24 mouse cellular contexts compared by ENCODE assay signal in genomic region chr16:78546529-78546928, GRCm38 (mm10). TPM values are rescaled to one million over a fixed set of nuclear protein-coding genes. Genes with fewer than 3 reads are reported as not detected.
DNase-seq lines count a peak whose midpoint lies in the region; ATAC-seq lines count a peak whose summit lies in the region.
"Had no signal": no experiment of that assay in that cellular context is flagged by ENCODE, and none has a peak within 500 bp of the region (broad histone marks: within the 10 kb centered on the region; RNA-seq: fewer than 3 reads in every experiment).

No protein-coding gene starts in this region.

- no peaks in the 10 kb centered on the region for H3K4me1 ChIP-seq in intestine, embryonic 15.5 days (replicated peaks)
- H3K4me1 ChIP-seq: embryonic facial prominence, embryonic 12.5 days; forebrain, embryonic 15.5 days; liver, embryonic 12.5 days; neural tube, embryonic 12.5 days; stomach, embryonic 15.5 days had no signal

- H3K9ac ChIP-seq in intestine, embryonic 15.5 days = no peak overlapping the region
- H3K9ac ChIP-seq: embryonic facial prominence, embryonic 12.5 days; forebrain, embryonic 15.5 days; hindbrain, embryonic 13.5 days; liver, embryonic 12.5 days; midbrain, embryonic 12.5 days; neural tube, embryonic 12.5 days; stomach, embryonic 15.5 days had no signal

- H3K4me2 ChIP-seq in intestine, embryonic 15.5 days (replicated peaks) = no peak overlapping the region
- H3K4me2 ChIP-seq: embryonic facial prominence, embryonic 12.5 days; forebrain, embryonic 15.5 days; hindbrain, embryonic 13.5 days; liver, embryonic 12.5 days; midbrain, embryonic 12.5 days; neural tube, embryonic 12.5 days; stomach, embryonic 15.5 days had no signal

- peak; percentile 76 for DNase-seq in CD4-positive helper T cell, adult 2 months (ENCODE audit: low read depth, low spot score)
- peak; percentile 65 for DNase-seq in T-cell, adult 2 months (ENCODE audit: low spot score)
- DNase-seq in thymus, postnatal 14 days = peak; percentile 49
- DNase-seq in yolk sac, embryonic 10.5 days (ENCODE audit: low spot score) = no peak
- DNase-seq in lung, postnatal 4 days = no peak
- DNase-seq: adrenal gland, postnatal 36 days; B cell, adult 2 months; cerebellum, adult 11-12 months; gastrocnemius, postnatal 25 days; kidney, postnatal 4 days; lung, adult 2 months had no signal

- ATAC-seq in megakaryocyte, adult 5-6 weeks (ENCODE audit: poor library complexity, severe bottlenecking) = peak; percentile 40
- no peak for ATAC-seq in intestine, embryonic 15.5 days
- ATAC-seq: forebrain, embryonic 15.5 days; intestine, embryonic 16.5 days; liver, embryonic 12.5 days had no signal

- no peak overlapping the region for H3K4me3 ChIP-seq in intestine, embryonic 15.5 days (replicated peaks)
- H3K4me3 ChIP-seq: embryonic facial prominence, embryonic 12.5 days; erythroblast, embryonic 14.5 days; forebrain, embryonic 15.5 days; hindbrain, embryonic 13.5 days; liver, embryonic 12.5 days; midbrain, embryonic 12.5 days; neural tube, embryonic 12.5 days; stomach, embryonic 15.5 days had no signal

- WGBS in intestine, embryonic 15.5 days = 91% methylated on average over 6 of the region's 6 CpGs

- H3K27me3 ChIP-seq in intestine, embryonic 15.5 days (replicated peaks) = no peaks in the 10 kb centered on the region
- H3K27me3 ChIP-seq: embryonic facial prominence, embryonic 12.5 days; forebrain, embryonic 15.5 days; hindbrain, embryonic 13.5 days; liver, embryonic 12.5 days; midbrain, embryonic 12.5 days; neural tube, embryonic 12.5 days; stomach, embryonic 15.5 days had no signal

- no peak overlapping the region for H3K27ac ChIP-seq in intestine, embryonic 15.5 days
- H3K27ac ChIP-seq: embryonic facial prominence, embryonic 12.5 days; forebrain, embryonic 15.5 days; hindbrain, embryonic 13.5 days; liver, embryonic 12.5 days; macrophage; midbrain, embryonic 12.5 days; neural tube, embryonic 12.5 days; stomach, embryonic 15.5 days had no signal

- H3K36me3 ChIP-seq in intestine, embryonic 15.5 days = no peaks in the 10 kb centered on the region
- H3K36me3 ChIP-seq: G1E had no signal

- H3K9me3 ChIP-seq in intestine, embryonic 15.5 days = no peaks in the 10 kb centered on the region
- H3K9me3 ChIP-seq: embryonic facial prominence, embryonic 12.5 days; forebrain, embryonic 15.5 days; hindbrain, embryonic 13.5 days; liver, embryonic 12.5 days; midbrain, embryonic 12.5 days; neural tube, embryonic 12.5 days; stomach, embryonic 15.5 days had no signal

RNA-seq across cellular contexts. Expression of gene D16Ertd472e, which starts 30.0 kb away (rescaled TPM):
- total RNA-seq in megakaryocyte, adult 5-6 weeks (2015) = 10.9 and 15.6 TPM in 2 replicates
- 16.5 and 17.8 TPM in 2 replicates for total RNA-seq in megakaryocyte, adult 5-6 weeks (2017)
- polyA plus RNA-seq in intestine, embryonic 15.5 days (2015; fragmentation: Nextera tagmentation; extraction: Ambion mirVana) = 7.9 and 8.3 TPM in 2 replicates
- total RNA-seq: G1E had no signal
- polyA plus RNA-seq: G1E had no signal

Comparison
In these comparisons a context has a peak if more than half of its experiments do, and no peak if none do; other contexts are left out.
1. DNase-seq: peak in CD4-positive helper T cell, adult 2 months (single experiment), T-cell, adult 2 months (single experiment) and thymus, postnatal 14 days (single experiment); none in yolk sac, embryonic 10.5 days (single experiment) and lung, postnatal 4 days (0 of 2).